Mouse (Mus musculus): Measurements from ENCODE around the gene Lmtk3. TPM values are rescaled to one million over a fixed set of nuclear protein-coding genes. Genes with fewer than 3 reads are reported as not detected.

Lmtk3 gene
- polyA plus RNA-seq, 1 experiment from 2014 or later: 3.3 TPM

DNA sequence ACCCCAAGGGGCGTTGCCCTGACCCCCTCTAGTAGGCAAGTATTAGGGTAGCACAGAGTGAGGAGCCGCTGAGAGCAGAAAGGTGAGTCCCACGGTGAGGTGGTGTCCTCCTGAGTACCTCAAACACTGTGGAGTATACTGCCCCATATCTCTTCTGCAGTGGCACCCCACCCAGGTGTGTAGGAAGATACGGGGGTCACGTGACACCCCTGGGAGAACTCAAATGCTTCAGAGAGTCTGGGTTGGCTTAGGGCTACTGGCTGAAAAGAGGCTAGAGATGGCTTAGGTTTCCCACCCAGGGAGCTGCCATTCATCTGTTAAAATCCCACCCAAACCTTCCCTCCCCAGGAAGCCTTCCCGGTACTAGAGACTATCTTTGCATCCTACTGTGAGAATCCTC lies 13.4 kb downstream of the Lmtk3 start:
- H3K4me1 ChIP-seq: peaks cover 28% of the 10 kb centered on the region
- H3K36me3 ChIP-seq: peaks cover 55% of the 10 kb centered on the region
- H3K9ac ChIP-seq: peak overlapping the region; percentile 64; the same call in 1 of the 2 replicates
- 39% methylated on average over 6 of the region's 6 CpGs for WGBS
- no peak overlapping the region for H3K4me3 ChIP-seq
- H3K27me3 ChIP-seq: peaks cover 46% of the 10 kb centered on the region
- ATAC-seq (ENCODE audit: insufficient number of reproducible peaks, insufficient read depth, low FRiP score, low TSS enrichment): no peak
- no peak overlapping the region for H3K4me2 ChIP-seq (replicated peaks)
- no peak overlapping the region for H3K27ac ChIP-seq
- no peaks in the 10 kb centered on the region for H3K9me3 ChIP-seq

- Histone ChIP-seq H3K9ac (peak overlapping the region; percentile 64), H3K27me3 (peaks cover 46% of the 10 kb centered on the region), H3K4me2 (replicated peaks) (peak overlapping the region; percentile 83), H3K4me3 (peak overlapping the region; percentile 44), H3K27ac (0 out of 2 replicates have a peak overlapping the region, but pooled peaks have one; percentile 3), H3K9me3 (no peaks in the 10 kb centered on the region), H3K36me3 (peaks cover 48% of the 10 kb centered on the region), H3K4me1 (peaks cover 28% of the 10 kb centered on the region)
- WGBS: 2% methylated on average over 59 of the region's 60 CpGs
- no peak for ATAC-seq (ENCODE audit: insufficient number of reproducible peaks, insufficient read depth, low FRiP score, low TSS enrichment)
Observed at GRCm38 (mm10) chr7:45797661-45798510, 14.3 kb downstream of the Lmtk3 start.

DNA sequence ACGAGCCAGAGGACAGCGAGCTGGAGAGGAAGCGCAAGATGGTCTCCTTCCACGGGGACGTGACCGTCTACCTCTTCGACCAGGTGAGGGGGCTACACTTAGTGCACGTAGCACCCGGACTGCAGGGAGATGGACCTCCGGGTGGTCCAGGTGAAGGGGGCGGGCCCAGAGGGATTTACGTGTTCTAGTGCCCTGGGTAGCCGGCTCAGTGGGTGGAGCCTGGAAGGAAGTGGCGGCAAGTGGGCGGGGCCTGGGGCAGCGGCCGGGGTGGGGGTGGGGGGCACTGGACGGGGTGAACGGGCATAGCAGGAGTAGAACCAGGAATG lies 14.9 kb downstream of the Lmtk3 start:
- Histone ChIP-seq H3K9me3 (no peaks in the 10 kb centered on the region), H3K4me2 (replicated peaks) (peak overlapping the region; percentile 83), H3K36me3 (peaks cover 48% of the 10 kb centered on the region), H3K4me1 (peaks cover 28% of the 10 kb centered on the region), H3K4me3 (peak overlapping the region; percentile 44), H3K9ac (peak overlapping the region; percentile 64), H3K27ac (no peak overlapping the region), H3K27me3 (peaks cover 46% of the 10 kb centered on the region)
- WGBS: 3% methylated on average over 19 of the region's 19 CpGs
- no peak for ATAC-seq (ENCODE audit: insufficient number of reproducible peaks, insufficient read depth, low FRiP score, low TSS enrichment)

DNA sequence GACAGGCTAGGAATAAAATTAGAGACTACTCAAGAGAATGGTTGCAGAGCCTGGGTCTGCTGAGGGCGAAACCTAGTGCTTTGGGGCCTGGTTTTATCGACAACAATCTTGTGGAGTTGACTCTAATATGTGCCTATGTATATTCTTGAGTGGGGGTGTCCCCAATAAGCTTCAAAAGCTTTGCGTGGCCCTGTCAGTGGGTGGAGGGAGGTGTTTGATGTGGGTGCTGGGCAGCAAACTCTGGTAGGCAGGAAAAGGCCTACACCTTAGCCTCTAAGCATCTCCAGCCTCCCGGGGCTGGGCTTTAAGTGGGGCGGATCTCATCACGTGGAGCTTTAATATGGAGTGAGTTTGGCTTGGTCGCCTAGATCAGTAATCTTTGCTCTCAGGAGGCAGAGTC lies 15.4 kb downstream of the Lmtk3 start:
- ATAC-seq (ENCODE audit: insufficient number of reproducible peaks, insufficient read depth, low FRiP score, low TSS enrichment): no peak
- H3K4me1 ChIP-seq: peaks cover 28% of the 10 kb centered on the region
- H3K36me3 ChIP-seq: peaks cover 45% of the 10 kb centered on the region
- peak overlapping the region; percentile 83 for H3K4me2 ChIP-seq (replicated peaks)
- no peak overlapping the region for H3K27ac ChIP-seq
- H3K4me3 ChIP-seq: no peak overlapping the region
- no peaks in the 10 kb centered on the region for H3K9me3 ChIP-seq
- peaks cover 44% of the 10 kb centered on the region for H3K27me3 ChIP-seq
- WGBS: 52% methylated on average over 7 of the region's 7 CpGs
- H3K9ac ChIP-seq: 0 out of 2 replicates have a peak overlapping the region, but pooled peaks have one; percentile 64

DNA sequence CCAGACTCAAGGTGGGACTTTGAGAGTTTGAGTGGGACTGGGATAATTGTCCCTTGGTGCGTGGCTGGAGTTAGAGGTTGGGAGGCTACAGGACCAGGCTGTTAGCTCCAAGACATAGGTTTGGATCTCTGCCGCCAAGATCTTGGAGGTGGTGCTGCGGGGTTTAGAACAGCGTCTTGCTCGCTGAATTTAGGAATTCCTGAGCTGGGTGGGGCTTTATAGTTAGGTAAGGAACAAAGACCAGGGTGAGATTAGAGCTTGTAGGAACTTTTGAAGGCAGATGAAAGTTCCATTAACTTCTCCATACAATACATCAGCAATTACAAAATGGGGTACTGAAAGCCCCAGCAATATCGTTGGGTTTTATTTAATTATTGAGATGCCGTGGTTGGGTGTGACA lies 16.5 kb downstream of the Lmtk3 start:
- Histone ChIP-seq H3K27me3 (peaks cover 43% of the 10 kb centered on the region), H3K4me2 (replicated peaks) (peak overlapping the region; percentile 19; the same call in 1 of the 2 replicates), H3K4me1 (peaks cover 28% of the 10 kb centered on the region), H3K9ac (no peak overlapping the region), H3K4me3 (no peak overlapping the region), H3K36me3 (peaks cover 35% of the 10 kb centered on the region), H3K9me3 (no peaks in the 10 kb centered on the region), H3K27ac (no peak overlapping the region)
- ATAC-seq (ENCODE audit: insufficient number of reproducible peaks, insufficient read depth, low FRiP score, low TSS enrichment): no peak
- 35% methylated on average over 7 of the region's 7 CpGs for WGBS

GRCm38 (mm10) chr7:45800546-45801204 lies 17.1 kb downstream of the Lmtk3 start:
- peaks cover 28% of the 10 kb centered on the region for H3K36me3 ChIP-seq
- H3K9ac ChIP-seq: no peak overlapping the region
- peaks cover 39% of the 10 kb centered on the region for H3K27me3 ChIP-seq
- no peak for ATAC-seq (ENCODE audit: insufficient number of reproducible peaks, insufficient read depth, low FRiP score, low TSS enrichment)
- peak overlapping the region; percentile 19 for H3K4me2 ChIP-seq (replicated peaks)
- H3K4me3 ChIP-seq: 0 out of 2 replicates have a peak overlapping the region, but pooled peaks have one; percentile 0
- H3K4me1 ChIP-seq: peaks cover 28% of the 10 kb centered on the region
- WGBS: 21% methylated on average over 21 of the region's 25 CpGs
- H3K9me3 ChIP-seq: no peaks in the 10 kb centered on the region
- no peak overlapping the region for H3K27ac ChIP-seq

- peaks cover 28% of the 10 kb centered on the region for H3K4me1 ChIP-seq
- no peak overlapping the region for H3K9ac ChIP-seq
- no peak overlapping the region for H3K27ac ChIP-seq
- no peak for ATAC-seq (ENCODE audit: insufficient number of reproducible peaks, insufficient read depth, low FRiP score, low TSS enrichment)
- no peak overlapping the region for H3K4me3 ChIP-seq
- peaks cover 36% of the 10 kb centered on the region for H3K27me3 ChIP-seq
- 2% methylated on average over 12 of the region's 12 CpGs for WGBS
- peak overlapping the region; percentile 19 for H3K4me2 ChIP-seq (replicated peaks)
- no peaks in the 10 kb centered on the region for H3K9me3 ChIP-seq
- H3K36me3 ChIP-seq: peaks cover 23% of the 10 kb centered on the region
Observed at GRCm38 (mm10) chr7:45801348-45801747, 17.8 kb downstream of the Lmtk3 start.

- Histone ChIP-seq H3K36me3 (peaks cover 27% of the 10 kb centered on the region), H3K27ac (no peak overlapping the region), H3K27me3 (peaks cover 24% of the 10 kb centered on the region), H3K9ac (no peak overlapping the region), H3K4me2 (replicated peaks) (no peak overlapping the region), H3K4me3 (no peak overlapping the region), H3K9me3 (no peaks in the 10 kb centered on the region), H3K4me1 (peaks cover 23% of the 10 kb centered on the region)
- WGBS: 91% methylated on average over 6 of the region's 6 CpGs
- ATAC-seq (ENCODE audit: insufficient number of reproducible peaks, insufficient read depth, low FRiP score, low TSS enrichment): no peak
Observed at GRCm38 (mm10) chr7:45802551-45802950, 19.0 kb downstream of the Lmtk3 start.

DNA sequence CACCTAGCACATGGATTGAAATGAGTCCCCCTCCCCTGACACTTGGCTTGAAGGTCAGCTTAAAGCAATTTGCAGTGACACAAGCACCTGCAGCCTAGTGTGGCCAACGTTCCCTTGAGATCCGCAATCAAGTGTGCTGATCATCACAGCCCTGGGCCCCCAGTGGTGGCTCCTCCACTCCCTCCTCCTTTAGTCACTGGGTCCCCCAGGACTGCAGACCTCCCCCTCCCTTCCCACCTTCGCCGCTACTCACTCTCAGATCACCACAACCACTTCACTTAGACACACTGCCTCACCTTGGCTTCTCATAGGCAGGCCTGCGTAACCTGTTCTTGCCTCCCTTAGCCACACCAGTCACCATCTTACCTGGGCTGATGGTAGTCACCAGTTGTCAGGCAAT lies 22.4 kb downstream of the Lmtk3 start:
- Histone ChIP-seq H3K36me3 (peaks cover 60% of the 10 kb centered on the region), H3K4me3 (no peak overlapping the region), H3K9ac (no peak overlapping the region), H3K4me2 (replicated peaks) (no peak overlapping the region), H3K9me3 (no peaks in the 10 kb centered on the region), H3K4me1 (0 out of 2 replicates have a peak, but pooled peaks cover 3% of the 10 kb centered on the region), H3K27me3 (0 out of 2 replicates have a peak, but pooled peaks cover 2% of the 10 kb centered on the region), H3K27ac (0 out of 2 replicates have a peak overlapping the region, but pooled peaks have one; percentile 12)
- no peak for ATAC-seq (ENCODE audit: insufficient number of reproducible peaks, insufficient read depth, low FRiP score, low TSS enrichment)
- 64% methylated on average over 5 of the region's 5 CpGs for WGBS

- Histone ChIP-seq H3K36me3 (peaks cover 67% of the 10 kb centered on the region), H3K4me3 (no peak overlapping the region), H3K27me3 (no peaks in the 10 kb centered on the region), H3K4me1 (peaks cover 12% of the 10 kb centered on the region), H3K4me2 (replicated peaks) (no peak overlapping the region), H3K9me3 (no peaks in the 10 kb centered on the region), H3K9ac (no peak overlapping the region), H3K27ac (no peak overlapping the region)
- ATAC-seq (ENCODE audit: insufficient number of reproducible peaks, insufficient read depth, low FRiP score, low TSS enrichment): no peak
- WGBS: 44% methylated on average over 11 of the region's 11 CpGs
Observed at GRCm38 (mm10) chr7:45808471-45808870, 24.9 kb downstream of the Lmtk3 start.

DNA sequence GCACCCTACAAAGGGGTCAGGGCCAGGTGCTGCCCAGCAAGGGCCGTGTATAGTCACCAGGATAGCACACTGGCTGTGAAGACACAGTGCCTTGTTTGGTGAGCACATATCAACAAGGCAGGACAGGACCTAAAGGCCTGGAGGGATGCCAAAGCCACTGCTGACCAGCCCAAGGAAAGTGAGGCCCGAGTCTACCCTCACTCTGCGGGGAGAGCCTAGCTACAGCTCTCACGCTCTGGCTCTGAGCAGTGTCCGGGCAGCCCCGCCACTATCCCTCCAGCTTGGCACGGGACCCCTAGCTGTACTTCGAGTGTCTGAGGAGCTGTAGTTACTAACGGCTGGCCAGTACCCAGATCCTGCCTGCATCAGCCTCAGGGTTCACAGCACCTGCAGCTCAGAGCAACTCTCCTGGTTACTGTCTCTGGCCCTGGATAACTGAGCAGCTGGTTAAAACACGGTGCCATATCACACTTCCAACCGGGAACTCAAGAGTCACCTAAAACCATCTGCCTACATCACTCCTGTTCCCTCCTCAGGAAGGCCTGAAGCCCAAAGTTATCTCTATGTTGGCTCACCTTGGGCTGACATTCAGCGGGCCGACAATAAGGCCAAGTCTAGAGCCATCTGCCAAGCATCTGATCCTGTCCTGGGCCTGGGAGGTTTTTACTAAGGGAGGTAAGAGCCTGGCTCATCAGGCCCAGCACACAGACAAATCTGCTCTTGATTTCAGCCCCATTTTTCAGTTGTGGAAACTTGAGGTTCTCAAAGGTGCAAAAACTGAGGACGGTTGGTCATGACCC lies 25.9 kb downstream of the Lmtk3 start:
- Histone ChIP-seq H3K9me3 (no peaks in the 10 kb centered on the region), H3K27ac (no peak overlapping the region)
- no peak for ATAC-seq (ENCODE audit: insufficient number of reproducible peaks, insufficient read depth, low FRiP score, low TSS enrichment)

More for the DNA sequence above, 25.9 kb downstream of the Lmtk3 start:
- WGBS: 83% methylated on average over 14 of the region's 14 CpGs
- no peaks in the 10 kb centered on the region for H3K27me3 ChIP-seq
- no peak overlapping the region for H3K4me3 ChIP-seq
- H3K4me2 ChIP-seq (replicated peaks): no peak overlapping the region
- H3K9ac ChIP-seq: no peak overlapping the region
- peaks cover 65% of the 10 kb centered on the region for H3K36me3 ChIP-seq
- peaks cover 12% of the 10 kb centered on the region for H3K4me1 ChIP-seq
